Mouse (Mus musculus): ENCODE measurements around the gene Reg4.

- no peak for TF ChIP-seq GATA1 (IDR thresholded peaks at IDR 0.05; ENCODE audit: borderline replicate concordance, low read length)
- TF ChIP-seq FLI1 (IDR thresholded peaks at IDR 0.05; ENCODE audit: low read length) = no peak
Observed at GRCm38 (mm10) chr3:98259271-98259751, 37.4 kb downstream of the Reg4 start.
